Mouse (Mus musculus) kidney, adult 10 weeks (tissue): ENCODE measurements around the gene Cacnb2. TPM values are rescaled to one million over a fixed set of nuclear protein-coding genes. Genes with fewer than 3 reads are reported as not detected.

Experiments
- polyA plus RNA-seq: library from polyadenylated mRNA; stranded (reverse); fragments of 350-450 nt; fragmentation: Illumina TruSeq; extraction: RNeasy Lipid Tissue Mini Kit (QIAGEN cat#74804); gene quantifications from one replicate; pipeline ENCODE4 v1.2.3, GENCODE M21; 2014; ENCODE audit warnings: low read depth, low replicate concordance

Gene Cacnb2
- polyA plus RNA-seq = 3.1 TPM

DNA sequence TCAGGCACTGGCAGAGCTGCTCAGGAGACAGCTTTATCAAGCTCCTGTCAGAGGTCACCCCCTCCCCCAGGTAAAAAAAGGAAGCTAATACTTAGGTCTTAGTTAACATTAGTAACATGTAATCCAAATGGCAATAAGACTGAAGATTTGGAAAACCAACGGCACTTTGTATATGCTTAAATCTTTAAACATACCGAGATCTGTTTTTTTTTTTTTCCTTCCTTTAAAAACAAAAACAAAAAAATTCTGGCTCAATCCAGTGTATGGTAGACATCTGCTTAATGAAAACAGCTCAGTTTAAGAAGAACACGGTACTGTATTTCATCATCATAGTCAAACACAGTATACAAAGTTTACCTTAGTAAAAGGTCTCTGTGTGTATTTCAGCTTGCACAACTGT, at the start of gene Cacnb2:
TSS of gene Cacnb2 (plus strand) at position 301 of the 400 bp plus-strand sequence.

Other genes with a start within 250 kb of the Cacnb2 start
- gene Slc39a12, start 214.8 kb upstream of the Cacnb2 start, polyA plus RNA-seq = not detected